Mouse (Mus musculus) kidney, embryonic 15.5 days (tissue): ENCODE results near the gene Fras1. TPM values are rescaled to one million over a fixed set of nuclear protein-coding genes. Genes with fewer than 3 reads are reported as not detected.

Experiments
- ATAC-seq: fragments of 200-750 bp; cut with Nextera tagmentation; replicated peaks from 2 replicates; pipeline ENCODE4 v1.8.0; 2017; ENCODE audit warnings: moderate TSS enrichment; ENCODE audit not compliant: low FRiP score
- H3K27ac ChIP-seq: fragments of 300-500 bp; sonication (generic); 2 replicates; pipeline ENCODE4 v1.5.1; 2015; ENCODE audit warnings: mild to moderate bottlenecking, inconsistent platforms
- H3K27me3 ChIP-seq: fragments of 300-500 bp; sonication (generic); 2 replicates; pipeline ENCODE4 v1.6.1; 2015; ENCODE audit warnings: inconsistent platforms
- H3K36me3 ChIP-seq: fragments of 300-500 bp; sonication (generic); 2 replicates; pipeline ENCODE4 v1.6.1; 2015; ENCODE audit warnings: inconsistent platforms
- H3K4me1 ChIP-seq: fragments of 300-500 bp; sonication (generic); 2 replicates; pipeline ENCODE4 v1.6.1; 2015; ENCODE audit warnings: inconsistent platforms
- H3K4me2 ChIP-seq: fragments of 300-500 bp; sonication (generic); 2 replicates; pipeline ENCODE4 v1.6.1; 2015; ENCODE audit warnings: moderate library complexity, mild to moderate bottlenecking, inconsistent platforms
- H3K4me3 ChIP-seq: fragments of 300-500 bp; sonication (generic); replicated peaks from 2 replicates; pipeline ENCODE4 v1.5.1; 2015; ENCODE audit warnings: mild to moderate bottlenecking, inconsistent platforms
- H3K9ac ChIP-seq: fragments of 300-500 bp; sonication (generic); 2 replicates; pipeline ENCODE4 v1.6.1; 2015; ENCODE audit warnings: mild to moderate bottlenecking, inconsistent platforms
- H3K9me3 ChIP-seq: fragments of 300-500 bp; sonication (generic); replicated peaks from 2 replicates; pipeline ENCODE4 v1.6.1; 2016; ENCODE audit warnings: inconsistent platforms
- WGBS: fragments of 180-500 bp; shearing (Covaris S2); methylation state at CpG from one replicate; pipeline ENCODE4 v1.1.7; 2015; ENCODE audit warnings: mixed read lengths; 5-methylcytosine and 5-hydroxymethylcytosine counted together
- polyA plus RNA-seq: library from polyadenylated mRNA; unstranded; fragments of >200 nt; fragmentation: Nextera tagmentation; extraction: Ambion mirVana; gene quantifications from 2 replicates; pipeline ENCODE4 v1.2.1, GENCODE M21; 2015

Gene Fras1
- polyA plus RNA-seq, 1 experiment from 2014 or later = 36.4 TPM

DNA sequence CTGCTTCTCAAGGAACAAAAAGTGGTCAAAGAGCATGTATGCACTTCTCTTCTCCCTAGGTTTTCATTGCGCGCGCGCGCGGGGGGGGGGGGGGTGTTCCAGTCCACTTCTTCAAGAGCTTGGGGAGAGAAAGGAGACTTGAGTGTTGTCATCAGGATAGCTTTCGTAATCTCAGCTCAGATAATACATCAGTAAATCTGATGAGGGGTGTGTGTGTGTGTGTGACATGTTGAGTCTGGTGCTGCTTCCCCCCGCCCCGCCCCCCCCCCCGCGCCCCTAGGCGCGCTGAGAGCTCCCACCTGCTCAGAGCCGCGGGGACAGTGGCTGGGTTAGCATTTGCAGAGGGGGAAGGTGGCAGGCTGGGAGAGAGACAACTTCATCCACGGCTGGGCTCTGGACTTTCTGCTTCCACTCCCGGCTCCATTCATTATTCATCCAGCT lies 1.7 kb downstream of the Fras1 start:
- Histone ChIP-seq H3K27ac (peak overlapping the region; percentile 94), H3K9ac (peak overlapping the region; percentile 68), H3K4me1 (peaks cover 26% of the 10 kb centered on the region), H3K9me3 (no peaks in the 10 kb centered on the region), H3K4me2 (peak overlapping the region; percentile 80), H3K36me3 (peaks cover 4% of the 10 kb centered on the region; the same call in 1 of the 2 replicates), H3K4me3 (peak overlapping the region; percentile 78), H3K27me3 (no peaks in the 10 kb centered on the region)
- ATAC-seq = no peak
- 2% methylated on average over 8 of the region's 17 CpGs for WGBS

DNA sequence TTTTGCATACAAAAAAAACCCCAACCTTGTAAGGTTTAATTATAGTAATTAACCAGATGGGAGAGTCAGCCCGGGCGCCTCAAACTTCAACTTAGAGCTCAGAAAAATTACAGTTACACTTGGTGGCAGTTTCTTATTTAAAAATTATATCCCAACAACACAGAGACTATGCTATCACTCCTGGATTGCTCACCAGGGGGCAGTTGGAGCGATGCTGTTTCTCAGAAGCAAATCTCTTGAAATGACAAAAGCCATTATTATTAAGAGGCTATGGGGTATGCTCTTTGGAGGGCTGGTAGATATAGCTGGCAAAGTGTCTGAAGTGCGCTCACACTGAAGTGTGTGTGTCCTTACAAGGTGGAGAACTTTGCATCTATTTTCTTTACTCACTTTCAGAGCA lies 2.5 kb downstream of the Fras1 start:
- WGBS = 52% methylated on average over 4 of the region's 4 CpGs
- Histone ChIP-seq H3K4me2 (peak overlapping the region; percentile 80), H3K4me1 (peaks cover 26% of the 10 kb centered on the region), H3K4me3 (peak overlapping the region; percentile 78), H3K36me3 (peaks cover 4% of the 10 kb centered on the region; the same call in 1 of the 2 replicates), H3K9ac (peak overlapping the region; percentile 68; the same call in 1 of the 2 replicates), H3K27me3 (no peaks in the 10 kb centered on the region), H3K9me3 (no peaks in the 10 kb centered on the region), H3K27ac (no peak overlapping the region)
- no peak for ATAC-seq

DNA sequence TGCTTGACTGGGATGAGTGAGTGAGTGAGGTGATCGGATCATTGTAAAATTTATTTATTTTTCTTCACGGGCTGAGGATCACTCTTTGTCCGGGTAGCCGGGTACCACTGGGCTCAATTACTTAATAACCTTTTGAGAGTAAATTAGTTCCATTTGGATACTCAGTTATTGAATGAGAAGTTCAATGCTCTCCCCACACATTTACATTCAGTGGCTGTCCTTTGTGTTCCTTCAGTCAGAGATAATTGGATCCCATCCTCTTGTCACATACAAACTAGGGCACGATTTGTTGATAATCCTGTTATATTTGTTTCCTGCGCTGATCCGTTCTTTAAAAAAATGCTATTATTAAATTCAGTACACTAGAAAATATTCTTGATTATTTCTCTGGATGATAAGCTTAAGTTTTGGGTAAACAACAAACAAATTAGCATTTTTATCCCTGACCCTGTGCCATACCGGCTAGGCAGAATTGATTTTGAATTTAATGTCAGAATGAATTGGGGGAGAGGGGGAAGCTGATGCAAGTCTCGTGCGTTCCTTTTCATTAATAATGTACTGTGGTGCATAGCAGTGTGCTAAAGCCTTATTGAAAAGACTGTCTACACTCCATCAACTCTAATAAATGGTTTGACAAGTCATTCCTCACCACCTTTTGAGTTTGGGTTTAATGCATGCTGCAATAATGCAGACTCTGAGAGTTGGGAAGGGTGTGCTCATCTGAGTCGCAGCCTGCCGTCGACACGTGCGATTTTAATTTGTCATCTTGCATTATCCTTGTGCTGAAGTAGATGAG lies 12.6 kb downstream of the Fras1 start:
- WGBS = 84% methylated on average over 15 of the region's 15 CpGs
- Histone ChIP-seq H3K4me2 (no peak overlapping the region), H3K27ac (no peak overlapping the region), H3K9ac (no peak overlapping the region), H3K9me3 (no peaks in the 10 kb centered on the region), H3K36me3 (peaks cover 20% of the 10 kb centered on the region), H3K4me1 (0 out of 2 replicates have a peak, but pooled peaks cover 3% of the 10 kb centered on the region), H3K27me3 (no peaks in the 10 kb centered on the region), H3K4me3 (no peak overlapping the region)
- ATAC-seq = no peak

DNA sequence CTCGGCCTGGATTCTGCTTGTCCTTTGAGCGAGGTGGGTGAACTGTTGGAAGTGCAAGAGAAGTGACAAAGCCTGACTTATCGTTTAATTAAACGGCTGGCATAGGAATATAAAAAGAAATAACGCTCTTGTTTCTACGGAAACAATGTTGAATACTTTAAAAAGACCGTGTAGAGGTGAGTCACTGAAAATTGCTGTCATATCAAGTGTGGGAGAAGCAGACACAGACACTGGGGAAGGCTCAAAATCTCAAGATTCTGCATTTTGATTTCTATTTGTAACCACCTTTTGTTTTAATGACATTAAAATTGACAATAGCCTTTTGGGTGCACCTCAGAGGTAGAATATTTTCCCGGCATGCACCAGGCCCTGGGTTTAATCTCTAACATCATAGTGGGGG lies 14.6 kb downstream of the Fras1 start:
- 97% methylated on average over 8 of the region's 8 CpGs for WGBS
- Histone ChIP-seq H3K36me3 (peaks cover 20% of the 10 kb centered on the region), H3K27ac (no peak overlapping the region), H3K4me2 (no peak overlapping the region), H3K4me1 (0 out of 2 replicates have a peak, but pooled peaks cover 3% of the 10 kb centered on the region), H3K9ac (no peak overlapping the region), H3K9me3 (no peaks in the 10 kb centered on the region), H3K27me3 (no peaks in the 10 kb centered on the region), H3K4me3 (no peak overlapping the region)
- no peak for ATAC-seq

DNA sequence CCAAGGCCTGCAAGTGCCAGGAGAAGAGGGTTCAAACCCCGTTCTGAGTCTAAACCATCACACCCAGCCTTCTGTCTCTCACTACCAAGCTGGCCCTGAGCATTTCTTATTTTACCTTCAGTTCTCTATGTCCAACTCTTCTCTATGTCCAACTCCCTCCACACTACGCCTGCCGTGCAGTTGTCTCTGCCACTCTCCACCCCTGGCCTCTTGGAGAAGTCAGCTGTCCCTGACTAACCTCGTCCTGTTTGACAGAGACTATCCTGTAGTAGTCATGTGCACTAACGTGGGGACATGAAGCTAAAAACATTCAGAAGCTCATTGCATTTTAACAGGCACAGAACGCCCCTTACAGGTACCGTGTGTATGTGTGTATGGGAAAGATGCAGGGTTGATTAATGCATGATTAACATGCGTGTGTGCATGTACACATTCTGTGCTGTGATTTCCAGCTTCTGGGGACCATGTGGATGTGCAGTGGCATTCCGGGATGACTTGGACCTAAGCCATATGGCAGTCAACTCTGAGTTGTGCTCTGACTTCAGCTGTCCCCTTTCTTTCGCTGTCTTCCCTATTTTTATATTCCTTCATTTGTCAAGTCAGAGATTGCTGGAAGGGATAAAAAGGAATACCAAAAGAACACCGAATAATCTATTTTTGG lies 16.3 kb downstream of the Fras1 start:
- Histone ChIP-seq H3K9ac (no peak overlapping the region), H3K27ac (no peak overlapping the region), H3K4me3 (no peak overlapping the region), H3K9me3 (no peaks in the 10 kb centered on the region), H3K27me3 (no peaks in the 10 kb centered on the region), H3K36me3 (peaks cover 20% of the 10 kb centered on the region), H3K4me2 (no peak overlapping the region), H3K4me1 (no peaks in the 10 kb centered on the region)
- WGBS = 89% methylated on average over 11 of the region's 11 CpGs
- ATAC-seq = no peak

DNA sequence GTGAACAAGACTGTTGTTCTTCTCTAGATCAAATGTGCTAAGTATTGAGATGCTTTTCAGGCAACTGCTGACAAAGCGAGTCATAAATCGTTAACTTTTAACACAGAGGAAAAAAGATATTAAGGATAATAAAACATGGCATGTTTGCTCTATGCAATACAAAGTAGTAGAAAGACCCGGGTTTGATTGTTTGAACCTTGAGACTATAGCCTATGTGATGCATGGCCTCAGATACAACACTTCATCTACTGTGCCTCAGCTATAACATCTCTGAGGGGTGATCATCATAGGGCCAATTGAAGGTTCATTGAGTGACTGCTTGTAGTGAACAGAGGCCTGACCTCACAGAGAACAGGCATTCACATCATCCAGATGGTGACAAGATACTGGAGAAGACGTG lies 17.3 kb downstream of the Fras1 start:
- H3K4me3 ChIP-seq = no peak overlapping the region
- peaks cover 7% of the 10 kb centered on the region for H3K4me1 ChIP-seq
- WGBS = 87% methylated on average over 4 of the region's 4 CpGs
- H3K9me3 ChIP-seq = no peaks in the 10 kb centered on the region
- no peak overlapping the region for H3K27ac ChIP-seq
- H3K9ac ChIP-seq = no peak overlapping the region
- ATAC-seq = no peak
- no peaks in the 10 kb centered on the region for H3K27me3 ChIP-seq
- peaks cover 20% of the 10 kb centered on the region for H3K36me3 ChIP-seq
- H3K4me2 ChIP-seq = no peak overlapping the region

DNA sequence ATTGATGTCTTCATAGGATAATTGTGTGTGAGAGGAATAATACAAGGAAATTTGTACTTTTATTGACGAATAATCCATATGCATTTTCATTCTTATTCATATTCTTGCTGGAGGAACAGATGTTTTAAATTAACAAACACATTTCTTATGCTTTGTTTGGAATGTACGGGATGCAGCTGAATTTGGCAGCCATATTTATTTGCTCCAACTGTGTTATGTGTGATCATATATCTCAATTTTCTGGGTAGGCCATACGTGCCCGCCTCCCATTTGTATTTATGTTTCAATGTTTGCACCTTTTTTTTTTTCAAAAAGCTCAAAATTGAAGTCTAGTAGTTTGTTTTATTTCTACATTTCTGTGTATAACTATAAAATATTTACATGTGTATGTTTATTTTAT lies 21.2 kb downstream of the Fras1 start:
- no peaks in the 10 kb centered on the region for H3K9me3 ChIP-seq
- no peaks in the 10 kb centered on the region; the same call in 1 of the 2 replicates for H3K36me3 ChIP-seq
- H3K4me1 ChIP-seq = peaks cover 24% of the 10 kb centered on the region
- ATAC-seq = no peak
- H3K27ac ChIP-seq = no peak overlapping the region
- no peak overlapping the region for H3K4me3 ChIP-seq
- H3K9ac ChIP-seq = no peak overlapping the region
- no peaks in the 10 kb centered on the region for H3K27me3 ChIP-seq
- 81% methylated on average over 4 of the region's 4 CpGs for WGBS
- H3K4me2 ChIP-seq = no peak overlapping the region

DNA sequence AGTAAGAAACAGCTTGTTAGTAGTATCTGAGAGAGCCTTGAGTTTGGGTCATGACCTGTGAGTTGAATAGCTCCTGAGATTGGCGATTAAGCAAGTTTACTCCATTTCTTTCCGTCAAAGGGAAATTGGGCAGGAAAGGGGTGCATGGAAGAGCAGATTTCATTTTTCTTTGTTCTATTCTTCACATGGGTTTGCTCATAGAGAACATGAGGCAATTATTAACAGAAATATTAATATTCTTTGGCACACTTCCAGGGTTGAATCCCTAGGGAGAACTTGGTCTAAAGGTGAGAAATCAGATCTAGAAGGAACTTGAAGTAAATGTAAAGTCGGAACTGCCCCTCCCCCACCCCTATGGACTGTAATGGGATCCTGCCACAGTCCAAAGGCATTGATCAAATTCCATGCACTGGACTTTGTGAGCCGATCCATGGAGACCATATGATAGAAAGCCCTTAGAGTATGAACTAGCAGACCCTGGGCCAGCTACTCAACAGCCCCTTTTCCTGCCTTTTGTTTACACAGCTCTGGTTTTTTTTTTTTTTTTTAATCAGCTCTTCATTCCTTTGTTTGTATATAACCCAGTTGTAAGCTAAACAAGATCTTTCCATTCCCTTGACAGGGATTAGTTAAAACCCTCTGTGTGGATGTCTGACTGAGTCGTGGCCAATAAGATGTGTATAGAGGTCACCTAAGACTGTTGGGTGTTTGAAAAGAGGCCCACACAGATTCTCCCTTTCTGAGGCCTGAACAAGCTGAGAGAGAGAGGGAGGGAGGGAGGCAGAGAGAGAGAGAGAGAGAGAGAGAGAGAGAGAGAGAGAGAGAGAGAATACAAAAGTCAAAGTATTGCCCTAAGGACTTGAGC lies 22.3 kb downstream of the Fras1 start:
- peak overlapping the region; percentile 68 for H3K27ac ChIP-seq
- H3K4me2 ChIP-seq = no peak overlapping the region
- no peaks in the 10 kb centered on the region for H3K36me3 ChIP-seq
- H3K4me1 ChIP-seq = peaks cover 24% of the 10 kb centered on the region
- 0 out of 2 replicates have a peak, but pooled peaks have one; percentile 52 for ATAC-seq
- H3K4me3 ChIP-seq = no peak overlapping the region
- no peaks in the 10 kb centered on the region for H3K27me3 ChIP-seq
- 33% methylated on average over 5 of the region's 5 CpGs for WGBS
- no peak overlapping the region for H3K9ac ChIP-seq
- no peaks in the 10 kb centered on the region for H3K9me3 ChIP-seq

DNA sequence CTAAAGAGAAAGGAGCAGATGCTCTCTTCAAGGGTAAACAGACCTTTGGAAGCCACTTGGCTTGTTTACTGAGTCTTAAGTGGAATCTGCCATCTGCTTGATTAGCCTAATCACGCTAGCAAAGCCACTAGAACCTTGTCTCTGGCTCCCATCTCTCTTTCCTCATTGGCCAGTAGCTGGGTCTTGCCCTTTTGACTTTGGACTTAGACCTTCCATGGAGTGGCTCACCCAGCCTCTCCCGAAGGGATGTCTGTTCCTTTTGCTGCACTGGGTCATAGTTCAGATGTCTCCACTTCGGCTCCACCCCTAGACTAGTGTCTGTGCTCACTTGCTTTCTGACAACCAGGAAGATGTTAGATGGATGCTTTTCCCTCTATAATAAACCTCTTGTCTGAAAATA lies 28.8 kb downstream of the Fras1 start:
- Histone ChIP-seq H3K27me3 (no peaks in the 10 kb centered on the region), H3K4me1 (peaks cover 15% of the 10 kb centered on the region), H3K4me3 (no peak overlapping the region), H3K27ac (no peak overlapping the region), H3K4me2 (no peak overlapping the region), H3K9me3 (no peaks in the 10 kb centered on the region), H3K36me3 (no peaks in the 10 kb centered on the region), H3K9ac (no peak overlapping the region)
- WGBS = 56% methylated on average over 3 of the region's 3 CpGs
- ATAC-seq = 0 out of 2 replicates have a peak, but pooled peaks have one; percentile 36

DNA sequence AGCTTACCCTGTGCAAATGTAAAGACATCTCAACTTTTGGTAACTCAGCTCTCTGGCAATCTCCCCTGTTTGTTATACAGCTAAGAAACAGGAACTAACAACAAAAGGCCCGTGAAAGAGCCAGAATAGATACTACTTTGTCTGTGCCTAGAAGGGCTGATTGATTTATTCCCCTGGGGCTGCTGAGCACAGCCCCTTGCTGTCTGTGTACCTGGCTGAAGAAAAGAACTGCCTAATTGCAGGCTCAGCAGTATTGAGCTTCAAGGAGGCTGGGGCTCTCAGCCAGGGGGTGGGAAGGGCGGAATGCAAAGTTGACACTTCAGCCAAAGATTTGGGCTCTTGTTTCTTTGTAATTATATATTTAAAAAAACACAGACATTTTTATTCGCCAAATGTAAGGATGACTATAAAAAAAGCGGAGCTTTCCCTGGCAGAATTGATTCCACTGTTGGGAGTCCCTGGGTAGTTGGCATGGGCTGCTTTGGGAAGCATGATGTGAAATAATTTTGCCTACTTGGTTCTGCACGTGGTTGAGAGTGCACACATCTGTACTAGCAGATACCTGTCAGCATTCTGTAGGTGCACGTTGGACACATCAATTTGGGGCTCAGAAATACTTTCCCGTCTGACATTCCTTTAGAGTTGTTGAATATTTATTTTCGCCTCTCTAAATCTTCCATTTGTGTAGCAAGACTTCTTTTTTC lies 31.5 kb downstream of the Fras1 start:
- no peaks in the 10 kb centered on the region for H3K27me3 ChIP-seq
- peaks cover 21% of the 10 kb centered on the region for H3K4me1 ChIP-seq
- no peak overlapping the region for H3K4me3 ChIP-seq
- no peaks in the 10 kb centered on the region for H3K9me3 ChIP-seq
- ATAC-seq = no peak
- H3K27ac ChIP-seq = no peak overlapping the region
- no peaks in the 10 kb centered on the region for H3K36me3 ChIP-seq
- no peak overlapping the region for H3K9ac ChIP-seq
- 57% methylated on average over 8 of the region's 8 CpGs for WGBS
- H3K4me2 ChIP-seq = no peak overlapping the region

GRCm38 (mm10) chr5:96408291-96408690 lies 34.5 kb downstream of the Fras1 start:
- ATAC-seq = no peak
- H3K9me3 ChIP-seq = no peaks in the 10 kb centered on the region
- no peak overlapping the region for H3K4me2 ChIP-seq
- H3K4me3 ChIP-seq = no peak overlapping the region
- H3K27ac ChIP-seq = no peak overlapping the region
- no peak overlapping the region for H3K9ac ChIP-seq
- WGBS = 68% methylated on average over 2 of the region's 2 CpGs
- no peaks in the 10 kb centered on the region for H3K36me3 ChIP-seq
- H3K27me3 ChIP-seq = no peaks in the 10 kb centered on the region
- peaks cover 32% of the 10 kb centered on the region for H3K4me1 ChIP-seq
